Mouse (Mus musculus): ENCODE measurements around the gene Plcl1. TPM values are rescaled to one million over a fixed set of nuclear protein-coding genes. Genes with fewer than 3 reads are reported as not detected.

Gene Plcl1
- polyA plus RNA-seq, 1 experiment from 2014 or later: 2.2 TPM

DNA sequence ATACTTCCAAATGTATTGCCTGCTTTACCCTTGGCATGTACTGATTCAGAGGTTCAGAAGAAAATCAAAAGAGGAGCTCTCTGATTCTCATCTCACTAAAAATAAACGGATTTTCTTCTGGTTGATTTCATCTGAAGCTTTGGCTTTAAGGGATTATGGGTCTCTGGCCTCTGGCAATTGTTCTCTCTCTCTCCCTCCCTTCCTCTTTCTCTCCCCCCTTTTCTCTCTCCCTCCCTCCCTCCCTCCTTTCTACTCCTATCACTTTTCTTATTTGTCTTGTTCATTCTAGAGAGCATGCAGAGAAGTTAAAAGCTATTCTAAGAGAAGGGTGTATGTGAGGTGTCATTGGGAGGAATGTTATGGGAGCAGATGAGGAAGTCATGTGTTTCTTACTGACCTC is 225.8 kb downstream of the Plcl1 start:
- Histone ChIP-seq H3K4me3 (no peak overlapping the region), H3K27ac (no peak overlapping the region), H3K4me1 (no peaks in the 10 kb centered on the region), H3K9me3 (no peaks in the 10 kb centered on the region), H3K27me3 (no peaks in the 10 kb centered on the region), H3K36me3 (no peaks in the 10 kb centered on the region), H3K9ac (no peak overlapping the region), H3K4me2 (no peak overlapping the region)
- 45% methylated on average over 1 of the region's 1 CpGs for WGBS
- no peak for ATAC-seq (ENCODE audit: borderline replicate concordance, extremely low read depth, low FRiP score, low TSS enrichment)

- Histone ChIP-seq H3K27me3 (no peaks in the 10 kb centered on the region), H3K4me2 (no peak overlapping the region), H3K4me1 (no peaks in the 10 kb centered on the region), H3K4me3 (no peak overlapping the region), H3K9me3 (no peaks in the 10 kb centered on the region), H3K27ac (no peak overlapping the region), H3K36me3 (no peaks in the 10 kb centered on the region), H3K9ac (no peak overlapping the region)
- 85% methylated on average over 2 of the region's 2 CpGs for WGBS
- no peak for ATAC-seq (ENCODE audit: borderline replicate concordance, extremely low read depth, low FRiP score, low TSS enrichment)
Measured at GRCm38 (mm10) chr1:55632024-55632423, 226.3 kb downstream of the Plcl1 start.

DNA sequence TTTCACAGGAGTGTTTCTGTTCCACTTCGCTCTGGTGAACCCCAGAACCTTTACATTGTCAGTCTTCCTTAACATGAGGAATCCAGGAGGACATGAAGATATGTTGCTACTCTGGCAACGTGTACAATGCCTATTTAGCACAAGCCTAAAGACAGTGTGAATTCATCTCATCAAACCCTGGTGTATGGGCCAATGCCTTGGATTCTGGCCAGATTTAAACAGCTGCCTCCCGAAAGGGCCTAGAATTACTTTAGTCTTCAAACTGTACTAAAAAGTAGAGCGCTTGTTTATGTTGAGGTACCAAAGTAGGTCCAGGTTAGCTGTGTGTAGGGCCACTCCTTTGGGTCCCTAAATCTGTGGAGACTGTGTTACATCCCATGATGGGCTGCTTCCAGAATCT is 227.6 kb downstream of the Plcl1 start:
- Histone ChIP-seq H3K27ac (no peak overlapping the region), H3K4me2 (no peak overlapping the region), H3K9ac (no peak overlapping the region), H3K4me1 (no peaks in the 10 kb centered on the region), H3K4me3 (no peak overlapping the region), H3K27me3 (no peaks in the 10 kb centered on the region), H3K36me3 (no peaks in the 10 kb centered on the region), H3K9me3 (no peaks in the 10 kb centered on the region)
- 64% methylated on average over 4 of the region's 4 CpGs for WGBS
- no peak for ATAC-seq (ENCODE audit: borderline replicate concordance, extremely low read depth, low FRiP score, low TSS enrichment)

- H3K27ac ChIP-seq: no peak overlapping the region
- no peak overlapping the region for H3K4me2 ChIP-seq
- no peaks in the 10 kb centered on the region for H3K27me3 ChIP-seq
- ATAC-seq (ENCODE audit: borderline replicate concordance, extremely low read depth, low FRiP score, low TSS enrichment): no peak
- no peak overlapping the region for H3K4me3 ChIP-seq
- H3K36me3 ChIP-seq: no peaks in the 10 kb centered on the region
- H3K9me3 ChIP-seq: no peaks in the 10 kb centered on the region
- 61% methylated on average over 8 of the region's 8 CpGs for WGBS
- no peak overlapping the region for H3K9ac ChIP-seq
- no peaks in the 10 kb centered on the region for H3K4me1 ChIP-seq
Measured at GRCm38 (mm10) chr1:55659518-55660210, 253.9 kb downstream of the Plcl1 start.

DNA sequence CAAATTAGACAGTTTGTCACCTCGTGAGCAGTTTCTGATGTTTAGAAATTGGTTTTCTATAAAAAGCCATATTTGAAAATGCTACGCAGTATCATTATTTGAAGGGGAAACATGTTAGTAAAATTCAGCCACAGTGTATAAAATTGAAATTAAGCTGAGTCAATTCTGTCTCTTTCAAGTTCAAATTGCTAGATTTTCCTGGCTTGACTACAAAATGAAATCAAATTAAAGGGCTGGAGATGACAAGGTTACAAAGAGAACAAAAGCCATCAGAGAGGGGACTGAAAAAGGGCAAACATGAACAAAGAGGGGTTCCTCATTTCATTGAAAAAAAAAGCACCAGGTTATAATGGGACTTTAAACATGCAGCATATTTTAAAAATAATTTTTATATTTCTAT is 255.7 kb downstream of the Plcl1 start:
- no peaks in the 10 kb centered on the region for H3K9me3 ChIP-seq
- H3K4me1 ChIP-seq: no peaks in the 10 kb centered on the region
- no peak overlapping the region for H3K27ac ChIP-seq
- no peaks in the 10 kb centered on the region for H3K27me3 ChIP-seq
- no peaks in the 10 kb centered on the region for H3K36me3 ChIP-seq
- no peak overlapping the region for H3K4me2 ChIP-seq
- H3K9ac ChIP-seq: no peak overlapping the region
- H3K4me3 ChIP-seq: no peak overlapping the region
- no peak for ATAC-seq (ENCODE audit: borderline replicate concordance, extremely low read depth, low FRiP score, low TSS enrichment)
- 83% methylated on average over 2 of the region's 2 CpGs for WGBS

DNA sequence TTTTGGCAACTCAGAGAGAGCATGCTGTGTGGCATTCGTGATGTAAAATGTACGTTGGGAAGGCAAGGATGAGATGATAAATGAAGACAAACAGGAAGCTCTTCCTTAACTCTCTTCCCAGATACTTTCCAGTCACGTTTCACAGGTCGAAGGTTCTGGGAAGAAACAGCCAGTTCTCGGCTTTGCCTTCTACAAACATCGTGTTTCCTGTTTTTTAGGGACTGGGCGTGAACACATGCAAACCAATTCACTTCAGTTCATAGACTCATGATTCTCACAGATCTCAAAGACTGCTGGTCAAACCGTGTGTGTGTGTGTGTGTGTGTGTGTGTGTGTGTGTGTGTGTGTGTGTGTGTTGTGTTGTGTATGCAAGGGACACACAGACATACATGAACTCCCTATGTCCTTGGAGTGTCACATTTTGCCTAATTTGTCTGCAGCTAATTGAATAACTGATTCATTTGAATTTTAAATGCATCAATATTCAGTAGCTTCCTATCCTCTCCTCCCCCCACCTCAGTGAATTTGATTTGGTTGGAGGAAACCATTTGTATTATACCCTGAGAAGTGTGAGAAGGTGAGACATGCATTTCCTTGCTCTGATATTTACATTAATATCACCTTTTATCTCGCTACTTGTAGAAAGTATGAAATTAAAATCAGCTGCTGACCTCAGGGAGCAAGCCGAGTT is 259.6 kb downstream of the Plcl1 start:
- H3K9ac ChIP-seq: no peak overlapping the region
- no peak overlapping the region for H3K27ac ChIP-seq
- H3K36me3 ChIP-seq: no peaks in the 10 kb centered on the region
- no peak overlapping the region for H3K4me3 ChIP-seq
- H3K4me1 ChIP-seq: no peaks in the 10 kb centered on the region
- no peak for ATAC-seq (ENCODE audit: borderline replicate concordance, extremely low read depth, low FRiP score, low TSS enrichment)
- 38% methylated on average over 10 of the region's 10 CpGs for WGBS
- no peak overlapping the region for H3K4me2 ChIP-seq
- H3K27me3 ChIP-seq: no peaks in the 10 kb centered on the region
- no peaks in the 10 kb centered on the region for H3K9me3 ChIP-seq

GRCm38 (mm10) chr1:55665828-55666673 is 260.3 kb downstream of the Plcl1 start:
- Histone ChIP-seq H3K4me1 (no peaks in the 10 kb centered on the region), H3K36me3 (no peaks in the 10 kb centered on the region), H3K9ac (no peak overlapping the region), H3K4me2 (no peak overlapping the region), H3K27ac (no peak overlapping the region), H3K27me3 (no peaks in the 10 kb centered on the region), H3K4me3 (no peak overlapping the region), H3K9me3 (no peaks in the 10 kb centered on the region)
- no peak for ATAC-seq (ENCODE audit: borderline replicate concordance, extremely low read depth, low FRiP score, low TSS enrichment)
- 37% methylated on average over 11 of the region's 11 CpGs for WGBS

GRCm38 (mm10) chr1:55666798-55667197 is 261.1 kb downstream of the Plcl1 start:
- H3K9ac ChIP-seq: no peak overlapping the region
- H3K9me3 ChIP-seq: no peaks in the 10 kb centered on the region
- no peak for ATAC-seq (ENCODE audit: borderline replicate concordance, extremely low read depth, low FRiP score, low TSS enrichment)

DNA sequence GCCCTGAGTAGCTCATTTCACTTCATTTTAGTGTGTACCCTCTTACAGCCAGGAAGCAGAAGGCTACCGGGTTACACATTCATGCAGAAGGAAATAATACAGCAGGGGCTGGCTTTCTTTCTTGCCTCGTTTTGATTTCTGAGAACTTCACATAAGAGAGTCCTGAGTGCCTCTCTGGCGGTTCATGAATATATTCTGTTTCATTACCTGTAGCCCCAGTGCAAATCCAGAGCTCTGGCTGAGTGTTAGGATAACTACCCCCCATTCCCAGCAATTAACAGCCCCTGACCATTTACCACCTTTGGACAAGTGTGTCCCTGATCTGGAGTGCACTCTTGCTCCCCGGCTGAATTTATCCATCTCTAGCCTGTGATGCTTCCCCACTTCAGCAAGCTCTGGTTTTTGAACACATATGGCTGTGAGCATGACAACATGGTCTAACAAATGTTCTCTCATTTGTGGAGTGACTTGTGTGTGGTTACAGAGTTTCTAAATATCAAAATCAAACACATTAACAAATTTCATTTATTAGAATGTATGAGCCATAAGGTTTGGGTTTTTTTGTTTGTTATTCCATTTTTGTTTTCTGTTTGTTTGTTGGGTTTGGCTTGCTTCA is 263.0 kb downstream of the Plcl1 start:
- no peaks in the 10 kb centered on the region for H3K36me3 ChIP-seq
- 34% methylated on average over 4 of the region's 4 CpGs for WGBS
- no peaks in the 10 kb centered on the region for H3K27me3 ChIP-seq
- no peaks in the 10 kb centered on the region for H3K9me3 ChIP-seq
- H3K4me1 ChIP-seq: no peaks in the 10 kb centered on the region
- H3K4me3 ChIP-seq: no peak overlapping the region
- H3K9ac ChIP-seq: no peak overlapping the region
- H3K27ac ChIP-seq: no peak overlapping the region
- no peak for ATAC-seq (ENCODE audit: borderline replicate concordance, extremely low read depth, low FRiP score, low TSS enrichment)
- no peak overlapping the region for H3K4me2 ChIP-seq

More at GRCm38 (mm10) chr1:55666798-55667197, 261.1 kb downstream of the Plcl1 start:
- Histone ChIP-seq H3K27me3 (no peaks in the 10 kb centered on the region), H3K4me1 (no peaks in the 10 kb centered on the region), H3K27ac (no peak overlapping the region), H3K4me3 (no peak overlapping the region), H3K36me3 (no peaks in the 10 kb centered on the region), H3K4me2 (no peak overlapping the region)
- WGBS: 67% methylated on average over 5 of the region's 5 CpGs

- WGBS: 92% methylated on average over 3 of the region's 3 CpGs
- Histone ChIP-seq H3K4me2 (no peak overlapping the region), H3K4me3 (no peak overlapping the region), H3K36me3 (no peaks in the 10 kb centered on the region), H3K27me3 (no peaks in the 10 kb centered on the region), H3K27ac (no peak overlapping the region), H3K4me1 (no peaks in the 10 kb centered on the region), H3K9me3 (no peaks in the 10 kb centered on the region), H3K9ac (no peak overlapping the region)
- ATAC-seq (ENCODE audit: borderline replicate concordance, extremely low read depth, low FRiP score, low TSS enrichment): no peak
Measured at GRCm38 (mm10) chr1:55682676-55683075, 277.0 kb downstream of the Plcl1 start.

- Histone ChIP-seq H3K4me2 (no peak overlapping the region), H3K4me1 (no peaks in the 10 kb centered on the region), H3K27me3 (no peaks in the 10 kb centered on the region), H3K27ac (no peak overlapping the region), H3K4me3 (no peak overlapping the region), H3K9me3 (no peaks in the 10 kb centered on the region), H3K36me3 (no peaks in the 10 kb centered on the region), H3K9ac (no peak overlapping the region)
- WGBS: 71% methylated on average over 5 of the region's 5 CpGs
- no peak for ATAC-seq (ENCODE audit: borderline replicate concordance, extremely low read depth, low FRiP score, low TSS enrichment)
Measured at GRCm38 (mm10) chr1:55686261-55686660, 280.5 kb downstream of the Plcl1 start.

Measured in lung, embryonic 15.5 days (tissue).